Mouse (Mus musculus): ENCODE results near the gene Gas7. TPM values are rescaled to one million over a fixed set of nuclear protein-coding genes. Genes with fewer than 3 reads are reported as not detected.

Gas7 gene
- polyA plus RNA-seq, 1 experiment from 2014 or later, result 2.7 TPM

DNA sequence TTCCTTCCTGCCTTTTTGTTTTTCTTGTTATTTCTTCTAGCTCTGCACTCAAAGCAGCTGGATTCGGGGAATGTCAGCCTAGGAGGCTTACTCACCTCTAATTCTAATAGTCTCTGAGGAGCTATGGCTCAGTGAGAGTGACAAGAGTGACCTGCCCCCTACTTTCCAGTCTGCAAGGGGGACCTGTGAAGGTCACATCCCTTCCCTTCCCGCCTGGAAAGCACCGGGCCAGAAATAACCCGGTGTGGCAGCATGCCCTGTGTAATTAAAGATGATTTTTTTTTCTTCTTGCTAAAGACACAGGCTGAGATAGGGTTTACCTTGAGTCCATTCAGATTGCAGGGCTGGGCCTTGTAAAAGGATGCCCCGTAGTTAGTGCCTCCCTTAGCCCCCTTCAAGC, 91.3 kb downstream of the Gas7 start:
- DNase-seq (no peak), ATAC-seq (no peak)
- Histone ChIP-seq H3K9ac (replicated peaks) (no peak overlapping the region), H3K4me3 (ENCODE audit: low read depth, low read length) (no peak overlapping the region), H3K9me3 (ENCODE audit: low read length) (no peaks in the 10 kb centered on the region), H3K27me3 (ENCODE audit: insufficient read depth, low read length) (no peaks in the 10 kb centered on the region), H3K4me1 (ENCODE audit: insufficient read depth) (peaks cover 12% of the 10 kb centered on the region), H3K36me3 (replicated peaks; ENCODE audit: insufficient read depth, low read length) (no peaks in the 10 kb centered on the region), H3K4me2 (ENCODE audit: low read depth, low read length) (no peak overlapping the region), H3K27ac (ENCODE audit: low read depth) (no peak overlapping the region)
- TF ChIP-seq CTCF (IDR thresholded peaks at IDR 0.05; ENCODE audit: low read depth), result no peak
- TF ChIP-seq EP300 (IDR thresholded peaks at IDR 0.05; ENCODE audit: low read depth), result no peak
- 63% methylated on average over 5 of the region's 5 CpGs for WGBS (ENCODE audit: insufficient replicate concordance)

DNA sequence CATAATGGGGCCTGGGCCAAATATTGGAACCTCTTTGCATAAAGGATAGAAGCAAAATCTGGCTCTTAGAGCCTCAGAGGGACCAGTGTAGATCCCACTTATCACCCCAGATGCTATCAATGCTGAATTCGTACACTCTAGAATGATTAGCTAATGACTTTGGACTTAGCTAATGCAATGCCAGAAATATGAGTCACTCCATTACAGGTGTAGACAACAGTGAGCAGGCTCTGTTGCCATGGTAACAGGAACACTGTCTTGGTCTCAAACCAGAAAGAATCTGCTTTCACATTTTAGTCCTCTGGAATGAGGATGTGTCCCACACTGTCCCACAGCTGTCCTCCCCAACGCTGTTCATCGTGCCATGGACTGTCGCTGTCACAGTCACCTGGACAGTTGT, 94.1 kb downstream of the Gas7 start:
- ATAC-seq (no peak), DNase-seq (no peak)
- no peaks in the 10 kb centered on the region for H3K27me3 ChIP-seq (ENCODE audit: insufficient read depth, low read length)
- H3K4me2 ChIP-seq (ENCODE audit: low read depth, low read length), result no peak overlapping the region
- H3K4me3 ChIP-seq (ENCODE audit: low read depth, low read length), result no peak overlapping the region
- TF ChIP-seq EP300 (IDR thresholded peaks at IDR 0.05; ENCODE audit: low read depth), result no peak
- WGBS (ENCODE audit: insufficient replicate concordance), result 75% methylated on average over 4 of the region's 4 CpGs
- H3K9ac ChIP-seq (replicated peaks), result no peak overlapping the region
- H3K9me3 ChIP-seq (ENCODE audit: low read length), result no peaks in the 10 kb centered on the region
- H3K36me3 ChIP-seq (replicated peaks; ENCODE audit: insufficient read depth, low read length), result no peaks in the 10 kb centered on the region
- peaks cover 12% of the 10 kb centered on the region for H3K4me1 ChIP-seq (ENCODE audit: insufficient read depth)
- H3K27ac ChIP-seq (ENCODE audit: low read depth), result no peak overlapping the region

DNA sequence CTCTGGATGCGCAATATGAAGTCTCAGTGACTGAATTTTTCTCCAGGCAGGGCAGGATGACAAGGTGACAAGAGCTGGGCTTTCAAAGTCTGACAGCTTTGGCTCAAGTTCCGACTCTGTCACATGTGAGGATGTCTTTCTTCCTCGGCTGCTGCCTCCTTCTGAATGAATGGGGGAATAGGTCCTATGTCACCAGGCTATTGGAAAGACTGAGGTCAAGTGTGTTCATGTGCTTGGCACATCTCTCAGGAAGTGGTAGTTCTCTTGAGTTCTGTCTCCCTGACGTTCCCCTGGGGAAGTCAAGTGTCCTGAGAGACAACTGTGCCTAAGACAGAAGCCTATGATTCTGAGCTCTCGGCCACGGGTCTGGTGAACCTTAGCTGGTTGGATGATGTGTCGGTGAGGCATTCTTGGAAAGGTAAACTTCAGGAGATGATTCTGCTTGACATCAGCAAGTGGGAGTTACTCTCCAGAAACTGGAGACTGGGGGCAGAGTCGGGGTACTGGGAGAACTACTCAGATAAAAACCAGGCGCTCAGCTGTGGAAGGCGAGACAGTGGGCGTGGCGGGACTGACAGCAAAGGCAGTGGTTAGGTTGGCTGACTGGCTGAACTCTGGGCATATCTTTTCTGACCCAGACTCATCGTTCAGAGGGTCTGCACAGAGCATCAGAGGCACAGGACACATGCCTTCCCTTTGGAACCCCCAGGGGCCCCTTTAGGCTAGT, 94.7 kb downstream of the Gas7 start:
- no peak overlapping the region for H3K27ac ChIP-seq (ENCODE audit: low read depth)
- WGBS (ENCODE audit: insufficient replicate concordance), result 53% methylated on average over 13 of the region's 13 CpGs
- TF ChIP-seq CTCF (IDR thresholded peaks at IDR 0.05; ENCODE audit: low read depth), result no peak
- no peak for TF ChIP-seq EP300 (IDR thresholded peaks at IDR 0.05; ENCODE audit: low read depth)
- no peak overlapping the region for H3K9ac ChIP-seq (replicated peaks)
- peaks cover 6% of the 10 kb centered on the region for H3K4me1 ChIP-seq (ENCODE audit: insufficient read depth)
- no peaks in the 10 kb centered on the region for H3K36me3 ChIP-seq (replicated peaks; ENCODE audit: insufficient read depth, low read length)
- DNase-seq, result no peak
- no peaks in the 10 kb centered on the region for H3K27me3 ChIP-seq (ENCODE audit: insufficient read depth, low read length)
- no peaks in the 10 kb centered on the region for H3K9me3 ChIP-seq (ENCODE audit: low read length)
- no peak for ATAC-seq
- no peak overlapping the region for H3K4me2 ChIP-seq (ENCODE audit: low read depth, low read length)
- H3K4me3 ChIP-seq (ENCODE audit: low read depth, low read length), result no peak overlapping the region

DNA sequence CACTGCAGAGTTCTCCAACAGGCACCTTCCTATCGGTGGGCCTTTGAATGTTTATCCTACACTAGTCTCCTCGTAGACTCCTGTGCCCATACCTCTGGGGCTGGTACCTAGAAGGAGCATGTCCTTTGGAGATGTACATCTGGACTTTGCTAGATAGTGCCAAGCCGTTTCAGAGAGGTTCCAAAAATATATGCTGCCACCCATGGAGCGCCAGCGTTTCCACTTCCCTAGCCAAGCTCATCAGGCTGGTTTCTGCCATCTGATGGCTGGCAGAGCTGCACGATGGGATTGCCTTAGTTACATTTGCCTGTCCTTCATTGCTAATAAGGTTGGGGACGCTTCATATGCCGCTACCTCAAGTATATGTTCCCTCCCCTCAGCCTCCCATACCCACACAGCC, 97.2 kb downstream of the Gas7 start:
- WGBS (ENCODE audit: insufficient replicate concordance), result 74% methylated on average over 8 of the region's 8 CpGs
- H3K4me1 ChIP-seq (ENCODE audit: insufficient read depth), result no peaks in the 10 kb centered on the region; the same call in 1 of the 2 replicates
- no peak overlapping the region for H3K4me2 ChIP-seq (ENCODE audit: low read depth, low read length)
- no peak overlapping the region for H3K9ac ChIP-seq (replicated peaks)
- no peaks in the 10 kb centered on the region for H3K27me3 ChIP-seq (ENCODE audit: insufficient read depth, low read length)
- TF ChIP-seq CTCF (IDR thresholded peaks at IDR 0.05; ENCODE audit: low read depth) (no peak), EP300 (IDR thresholded peaks at IDR 0.05; ENCODE audit: low read depth) (no peak)
- no peak overlapping the region for H3K4me3 ChIP-seq (ENCODE audit: low read depth, low read length)
- DNase-seq (no peak), ATAC-seq (no peak)
- no peaks in the 10 kb centered on the region for H3K9me3 ChIP-seq (ENCODE audit: low read length)
- no peak overlapping the region for H3K27ac ChIP-seq (ENCODE audit: low read depth)
- H3K36me3 ChIP-seq (replicated peaks; ENCODE audit: insufficient read depth, low read length), result no peaks in the 10 kb centered on the region

DNA sequence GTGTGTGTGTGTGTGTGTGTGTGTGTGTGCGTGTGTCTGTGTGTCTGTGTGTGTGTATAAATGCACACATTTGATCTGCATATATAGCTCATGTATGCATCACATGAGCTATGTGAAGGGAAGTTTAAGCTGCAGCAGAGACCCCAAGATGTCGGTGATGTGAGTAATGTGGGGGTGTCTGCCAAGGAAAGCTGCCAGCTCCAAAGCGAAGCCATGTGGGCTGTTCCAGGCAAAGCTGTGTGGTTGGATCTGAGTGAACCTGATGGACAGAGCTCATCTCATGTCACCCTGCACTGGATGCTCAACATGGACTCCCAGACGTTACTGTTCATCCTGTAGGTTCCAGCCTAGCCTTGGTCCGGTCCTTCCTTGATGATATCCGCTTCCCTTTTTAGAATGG, 99.0 kb downstream of the Gas7 start:
- Histone ChIP-seq H3K36me3 (replicated peaks; ENCODE audit: insufficient read depth, low read length) (no peaks in the 10 kb centered on the region), H3K9ac (replicated peaks) (no peak overlapping the region), H3K4me2 (ENCODE audit: low read depth, low read length) (no peak overlapping the region), H3K4me3 (ENCODE audit: low read depth, low read length) (no peak overlapping the region), H3K9me3 (ENCODE audit: low read length) (no peaks in the 10 kb centered on the region), H3K27me3 (ENCODE audit: insufficient read depth, low read length) (no peaks in the 10 kb centered on the region), H3K27ac (ENCODE audit: low read depth) (no peak overlapping the region), H3K4me1 (ENCODE audit: insufficient read depth) (peaks cover 3% of the 10 kb centered on the region)
- 79% methylated on average over 6 of the region's 6 CpGs for WGBS (ENCODE audit: insufficient replicate concordance)
- TF ChIP-seq EP300 (IDR thresholded peaks at IDR 0.05; ENCODE audit: low read depth) (no peak), CTCF (IDR thresholded peaks at IDR 0.05; ENCODE audit: low read depth) (no peak)
- DNase-seq, result no peak
- no peak for ATAC-seq

DNA sequence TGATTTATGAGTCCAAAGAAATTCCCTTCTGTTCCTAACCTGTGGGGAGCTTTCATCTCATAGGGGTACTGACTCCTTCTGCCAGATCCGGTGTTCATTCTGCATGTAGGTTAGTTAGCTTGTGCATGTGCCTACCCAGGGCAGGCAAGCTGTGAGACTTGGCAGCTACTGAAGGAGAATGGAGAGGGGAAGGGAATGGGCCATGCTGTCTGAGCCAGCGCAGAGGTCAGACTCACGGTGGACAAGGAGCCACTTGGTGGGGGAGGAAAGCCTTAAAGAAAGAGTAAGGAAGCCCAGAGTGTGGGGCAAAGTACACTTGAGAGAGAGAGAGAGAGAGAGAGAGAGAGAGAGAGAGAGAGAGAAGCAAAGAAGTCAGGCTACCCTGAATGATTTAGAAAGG, 101.1 kb downstream of the Gas7 start:
- no peak overlapping the region for H3K27ac ChIP-seq (ENCODE audit: low read depth)
- H3K36me3 ChIP-seq (replicated peaks; ENCODE audit: insufficient read depth, low read length), result no peaks in the 10 kb centered on the region
- no peaks in the 10 kb centered on the region for H3K9me3 ChIP-seq (ENCODE audit: low read length)
- DNase-seq (no peak), ATAC-seq (no peak)
- TF ChIP-seq EP300 (IDR thresholded peaks at IDR 0.05; ENCODE audit: low read depth) (no peak), CTCF (IDR thresholded peaks at IDR 0.05; ENCODE audit: low read depth) (no peak)
- no peaks in the 10 kb centered on the region for H3K27me3 ChIP-seq (ENCODE audit: insufficient read depth, low read length)
- H3K4me2 ChIP-seq (ENCODE audit: low read depth, low read length), result no peak overlapping the region
- no peak overlapping the region for H3K4me3 ChIP-seq (ENCODE audit: low read depth, low read length)
- peaks cover 3% of the 10 kb centered on the region; the same call in 1 of the 2 replicates for H3K4me1 ChIP-seq (ENCODE audit: insufficient read depth)
- WGBS (ENCODE audit: insufficient replicate concordance), result 86% methylated on average over 3 of the region's 3 CpGs
- H3K9ac ChIP-seq (replicated peaks), result no peak overlapping the region
